Mouse (Mus musculus): ENCODE results near the gene Kif22.

DNA sequence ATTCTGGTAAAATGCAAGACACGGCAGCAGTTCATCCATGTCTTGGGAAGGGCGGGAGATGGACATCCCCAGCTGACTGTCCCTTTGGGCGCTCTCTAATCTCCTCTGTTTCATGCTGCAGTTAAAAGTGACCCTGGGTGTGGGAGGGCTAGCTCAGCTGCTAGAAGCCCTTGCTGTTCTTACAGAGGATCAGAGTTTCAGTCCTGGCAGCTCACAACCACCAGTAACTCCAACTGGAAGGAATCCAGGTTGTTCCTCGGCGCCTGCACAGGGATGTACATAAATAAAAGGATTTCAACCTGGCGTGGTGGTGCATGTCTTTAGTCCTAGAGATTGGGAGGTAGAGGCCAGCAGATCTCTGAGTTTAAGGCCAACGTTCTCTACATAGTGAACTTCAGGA, 59.2 kb downstream of the Kif22 start:
- TF ChIP-seq CTCF (IDR thresholded peaks at IDR 0.05; ENCODE audit: borderline replicate concordance, control insufficient read depth, extremely low read depth, insufficient read depth, low read length, poor library complexity) = no peak
- no peak for TF ChIP-seq POLR2A (IDR thresholded peaks at IDR 0.05; ENCODE audit: control insufficient read depth, extremely low read depth, insufficient read depth, low read length, poor library complexity)

Data from thymus, adult 2 months (tissue).